Mouse (Mus musculus) embryonic facial prominence, embryonic 13.5 days (tissue): Measurements from ENCODE around the gene Acaa1a. TPM values are rescaled to one million over a fixed set of nuclear protein-coding genes. Genes with fewer than 3 reads are reported as not detected.
"Not testable (repeated sequence)": the region's sequence is repeated elsewhere in the genome, so short reads cannot be mapped to it uniquely, and the experiment has no call there.

Experiments
- ATAC-seq: fragments of 200-750 bp; cut with Nextera tagmentation; 2 replicates; pipeline ENCODE4 v1.8.0; 2017; ENCODE audit warnings: low read depth; ENCODE audit not compliant: insufficient number of reproducible peaks, insufficient read depth, low FRiP score, low TSS enrichment
- H3K27ac ChIP-seq: fragments of 300-500 bp; sonication (generic); 2 replicates; pipeline ENCODE4 v1.5.1; 2015; ENCODE audit warnings: moderate library complexity, mild to moderate bottlenecking, inconsistent platforms
- H3K27me3 ChIP-seq: fragments of 300-500 bp; sonication (generic); 2 replicates; pipeline ENCODE4 v1.6.1; 2015; ENCODE audit warnings: mild to moderate bottlenecking, inconsistent platforms
- H3K36me3 ChIP-seq: fragments of 300-500 bp; sonication (generic); 2 replicates; pipeline ENCODE4 v1.6.1; 2015; ENCODE audit warnings: mild to moderate bottlenecking, inconsistent platforms
- H3K4me1 ChIP-seq: fragments of 300-500 bp; sonication (generic); 2 replicates; pipeline ENCODE4 v1.6.1; 2015; ENCODE audit warnings: inconsistent platforms
- H3K4me2 ChIP-seq: fragments of 300-500 bp; sonication (generic); 2 replicates; pipeline ENCODE4 v1.6.1; 2015; ENCODE audit warnings: moderate library complexity, mild to moderate bottlenecking, inconsistent platforms
- H3K4me3 ChIP-seq: fragments of 300-500 bp; sonication (generic); 2 replicates; pipeline ENCODE4 v1.5.1; 2015; ENCODE audit warnings: mild to moderate bottlenecking, inconsistent platforms
- H3K9ac ChIP-seq: fragments of 300-500 bp; sonication (generic); 2 replicates; pipeline ENCODE4 v1.6.1; 2015; ENCODE audit warnings: mild to moderate bottlenecking, inconsistent platforms
- H3K9me3 ChIP-seq: fragments of 300-500 bp; sonication (generic); 2 replicates; pipeline ENCODE4 v1.6.1; 2016; ENCODE audit warnings: inconsistent platforms
- WGBS: fragments of 180-500 bp; shearing (Covaris S2); methylation state at CpG from one replicate; pipeline ENCODE4 v1.1.7; 2015; ENCODE audit warnings: mixed read lengths; 5-methylcytosine and 5-hydroxymethylcytosine counted together
- polyA plus RNA-seq: library from polyadenylated mRNA; unstranded; fragments of >200 nt; fragmentation: Nextera tagmentation; extraction: Ambion mirVana; gene quantifications from 2 replicates; pipeline ENCODE4 v1.2.1, GENCODE M21; 2015

Gene Acaa1a
- polyA plus RNA-seq, 1 experiment from 2014 or later: 96.7 TPM

DNA sequence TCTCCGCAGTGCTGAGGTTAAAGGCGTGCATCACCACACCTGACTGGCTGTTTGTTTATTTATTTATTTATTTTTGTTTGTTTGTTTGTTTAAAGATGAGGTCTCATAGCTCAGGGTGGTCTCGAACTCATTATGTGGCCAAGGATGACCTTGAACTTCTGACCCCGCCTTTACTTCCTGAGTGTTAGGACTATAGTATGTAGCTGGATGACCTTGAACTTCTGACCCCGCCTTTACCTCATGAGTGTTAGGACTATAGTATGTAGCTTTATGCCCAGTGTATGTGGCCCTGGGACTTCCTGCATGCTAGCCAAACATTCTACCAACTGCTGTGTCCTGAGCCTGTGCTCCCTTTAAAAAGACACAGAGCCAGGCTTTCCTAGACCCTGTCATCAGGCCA is 21.9 kb downstream of the Acaa1a start:
- WGBS: 94% methylated on average over 5 of the region's 5 CpGs
- no peak for ATAC-seq
- no peak overlapping the region for H3K27ac ChIP-seq

DNA sequence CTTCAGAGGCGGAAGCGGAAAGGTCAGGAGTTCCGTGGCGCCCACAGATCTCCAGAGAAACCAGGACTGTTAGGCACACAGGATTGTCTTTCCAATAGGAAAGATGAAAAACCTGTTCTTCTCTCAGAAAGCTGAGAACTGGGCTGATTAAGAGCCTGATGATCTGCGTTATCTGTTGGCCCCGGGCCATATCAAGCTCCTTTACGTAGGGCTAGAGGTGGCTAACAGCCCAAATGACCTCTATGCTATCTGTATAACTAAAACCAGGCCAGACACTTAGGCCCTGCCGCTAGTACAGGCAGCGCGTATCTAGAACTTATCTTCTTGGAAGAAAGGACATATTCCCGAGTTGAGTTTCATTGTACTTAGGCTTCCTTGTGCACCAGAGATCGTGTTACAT is 23.8 kb downstream of the Acaa1a start:
- H3K27ac ChIP-seq: no peak overlapping the region; the same call in 1 of the 2 replicates
- H3K27me3 ChIP-seq: peaks cover under 1% of the 10 kb centered on the region; the same call in 1 of the 2 replicates
- H3K4me3 ChIP-seq: no peak overlapping the region
- no peak overlapping the region for H3K9ac ChIP-seq
- H3K4me2 ChIP-seq: no peak overlapping the region
- H3K9me3 ChIP-seq: no peaks in the 10 kb centered on the region
- WGBS: 65% methylated on average over 12 of the region's 12 CpGs
- ATAC-seq: no peak
- peaks cover 8% of the 10 kb centered on the region for H3K4me1 ChIP-seq
- peaks cover 7% of the 10 kb centered on the region; the same call in 1 of the 2 replicates for H3K36me3 ChIP-seq

More for the DNA sequence above, 21.9 kb downstream of the Acaa1a start:
- no peaks in the 10 kb centered on the region for H3K9me3 ChIP-seq
- no peak overlapping the region for H3K4me3 ChIP-seq
- H3K4me1 ChIP-seq: peaks cover 14% of the 10 kb centered on the region
- H3K36me3 ChIP-seq: no peaks in the 10 kb centered on the region
- peaks cover 3% of the 10 kb centered on the region; the same call in 1 of the 2 replicates for H3K27me3 ChIP-seq
- H3K4me2 ChIP-seq: no peak overlapping the region
- no peak overlapping the region for H3K9ac ChIP-seq

DNA sequence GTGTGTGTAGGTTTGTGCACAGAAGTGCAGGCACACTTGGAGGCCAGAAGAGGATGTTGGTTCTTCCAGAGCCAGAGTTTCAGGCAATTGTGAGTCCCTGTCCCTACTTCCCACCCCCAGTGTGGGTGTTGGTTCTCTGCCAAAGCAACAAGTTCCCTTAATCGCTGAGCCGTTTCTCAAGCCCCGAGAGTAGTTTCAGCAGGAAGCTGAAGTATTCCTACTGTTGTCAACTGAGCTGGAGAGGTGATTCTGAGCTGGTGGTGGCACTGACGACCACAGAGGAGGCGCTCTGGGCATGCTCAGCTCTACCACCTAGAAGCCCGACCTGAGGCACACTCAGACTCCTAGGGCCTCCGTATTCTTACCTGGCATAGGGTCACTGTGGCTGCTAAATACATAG is 25.8 kb downstream of the Acaa1a start, which contains the start of gene Slc22a14:
TSS of gene Slc22a14 (minus strand) at position 270 of the 400 bp plus-strand sequence.
- 68% methylated on average over 7 of the region's 7 CpGs for WGBS
- Histone ChIP-seq H3K9ac (no peak within 1 kb of the TSS), H3K4me2 (no peak within 1 kb of the TSS), H3K4me3 (no peak within 1 kb of the TSS), H3K4me1 (peaks cover 7% of the 10 kb centered on the region), H3K9me3 (no peaks in the 10 kb centered on the region), H3K27ac (no peak within 1 kb of the TSS), H3K27me3 (no peaks in the 10 kb centered on the region), H3K36me3 (peaks cover 17% of the 10 kb centered on the region)
- no peak for ATAC-seq

DNA sequence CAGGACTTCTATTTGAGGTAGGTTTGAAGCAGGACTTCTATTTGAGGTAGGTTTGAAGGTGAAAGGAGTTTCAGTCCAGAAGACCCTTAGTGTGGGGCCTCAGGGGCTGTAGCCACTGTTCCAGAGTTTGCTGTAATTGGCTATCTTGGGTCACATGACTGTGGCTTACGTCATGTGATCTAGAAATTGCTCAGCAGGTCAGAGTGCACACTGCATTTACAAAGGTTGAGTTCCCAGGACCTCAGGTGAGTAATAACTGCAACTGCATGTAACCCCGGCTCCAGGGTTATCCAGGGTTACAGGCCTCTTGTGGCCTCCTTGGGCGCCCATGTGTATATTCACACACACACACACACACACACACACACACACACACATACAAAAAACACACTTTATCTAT is 28.9 kb downstream of the Acaa1a start:
- Histone ChIP-seq H3K4me1 (peaks cover under 1% of the 10 kb centered on the region; the same call in 1 of the 2 replicates), H3K27ac (no peak overlapping the region), H3K9me3 (no peaks in the 10 kb centered on the region), H3K4me2 (no peak overlapping the region), H3K36me3 (peaks cover 17% of the 10 kb centered on the region), H3K4me3 (no peak overlapping the region), H3K27me3 (no peaks in the 10 kb centered on the region), H3K9ac (no peak overlapping the region)
- WGBS: 85% methylated on average over 3 of the region's 3 CpGs
- no peak for ATAC-seq

DNA sequence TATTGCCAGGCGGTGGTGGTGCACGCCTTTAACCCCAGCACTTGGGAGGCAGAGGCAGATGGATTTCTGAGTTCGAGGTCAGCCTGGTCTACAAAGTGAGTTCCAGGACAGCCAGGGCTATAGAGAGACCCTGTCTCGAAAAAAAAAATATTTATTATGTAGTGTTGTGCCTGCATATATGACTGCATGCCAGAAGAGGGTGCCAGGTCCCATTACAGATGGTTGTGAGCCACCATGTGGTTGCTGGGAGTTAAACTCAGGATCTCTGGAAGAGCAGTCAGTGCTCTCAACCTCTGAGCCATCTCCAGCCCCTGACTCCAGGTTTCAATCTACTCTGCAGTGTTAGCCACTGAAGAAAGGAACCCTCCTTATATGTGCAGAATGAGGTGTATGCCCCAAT is 31.3 kb downstream of the Acaa1a start:
- H3K36me3 ChIP-seq: peaks cover 17% of the 10 kb centered on the region
- not testable (repeated sequence) for H3K4me3 ChIP-seq, ATAC-seq, H3K4me2 ChIP-seq, H3K9ac ChIP-seq, H3K27me3 ChIP-seq, H3K27ac ChIP-seq, H3K9me3 ChIP-seq, H3K4me1 ChIP-seq
- WGBS: 59% methylated on average over 4 of the region's 4 CpGs

DNA sequence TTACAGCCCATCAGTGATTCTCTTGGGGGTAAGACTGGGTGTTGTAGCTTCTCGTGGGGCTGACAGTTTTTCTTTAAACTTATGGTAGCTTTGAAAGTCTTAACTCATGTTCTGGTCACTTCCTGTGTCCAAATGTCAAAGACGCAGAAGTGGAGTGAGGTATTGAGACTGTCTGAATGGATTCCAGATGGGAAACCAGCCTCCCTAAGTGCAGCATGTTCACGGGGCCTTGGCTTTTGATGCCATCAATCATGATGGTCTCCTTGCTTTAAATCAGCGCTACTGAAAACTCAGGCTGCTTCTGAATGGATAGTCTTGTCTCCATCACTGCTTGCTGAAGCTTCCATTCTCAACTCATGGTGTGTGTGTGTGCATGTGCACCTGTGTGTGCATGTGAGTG is 31.8 kb downstream of the Acaa1a start:
- 45% methylated on average over 4 of the region's 4 CpGs for WGBS
- Histone ChIP-seq H3K4me1 (no peaks in the 10 kb centered on the region), H3K27me3 (no peaks in the 10 kb centered on the region), H3K27ac (no peak overlapping the region), H3K36me3 (peaks cover 17% of the 10 kb centered on the region), H3K9ac (no peak overlapping the region), H3K4me2 (no peak overlapping the region), H3K4me3 (no peak overlapping the region), H3K9me3 (no peaks in the 10 kb centered on the region)
- no peak for ATAC-seq

DNA sequence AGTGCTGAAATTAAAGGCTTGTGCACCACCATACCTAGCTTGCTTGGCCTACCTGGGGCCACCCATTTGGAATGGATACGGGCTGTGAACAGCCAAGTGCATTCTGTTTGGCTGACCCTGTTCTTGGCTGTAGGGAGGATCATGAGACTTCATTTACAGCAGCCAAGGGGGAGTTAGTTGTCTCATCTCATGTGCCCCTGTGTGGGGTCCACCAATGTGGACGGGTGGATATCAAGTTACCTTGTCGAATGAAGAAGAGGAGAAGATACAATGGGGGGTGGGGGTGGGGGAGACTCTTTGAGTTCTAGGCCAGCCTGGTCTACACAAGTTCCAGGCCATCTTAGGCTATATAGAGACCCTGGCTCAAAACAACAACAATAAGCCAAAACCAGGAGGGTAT is 35.5 kb downstream of the Acaa1a start:
- no peak for ATAC-seq
- Histone ChIP-seq H3K27ac (no peak overlapping the region), H3K9ac (no peak overlapping the region), H3K4me2 (no peak overlapping the region), H3K36me3 (no peaks in the 10 kb centered on the region), H3K4me3 (no peak overlapping the region), H3K4me1 (no peaks in the 10 kb centered on the region), H3K27me3 (no peaks in the 10 kb centered on the region), H3K9me3 (no peaks in the 10 kb centered on the region)
- WGBS: 58% methylated on average over 3 of the region's 3 CpGs

DNA sequence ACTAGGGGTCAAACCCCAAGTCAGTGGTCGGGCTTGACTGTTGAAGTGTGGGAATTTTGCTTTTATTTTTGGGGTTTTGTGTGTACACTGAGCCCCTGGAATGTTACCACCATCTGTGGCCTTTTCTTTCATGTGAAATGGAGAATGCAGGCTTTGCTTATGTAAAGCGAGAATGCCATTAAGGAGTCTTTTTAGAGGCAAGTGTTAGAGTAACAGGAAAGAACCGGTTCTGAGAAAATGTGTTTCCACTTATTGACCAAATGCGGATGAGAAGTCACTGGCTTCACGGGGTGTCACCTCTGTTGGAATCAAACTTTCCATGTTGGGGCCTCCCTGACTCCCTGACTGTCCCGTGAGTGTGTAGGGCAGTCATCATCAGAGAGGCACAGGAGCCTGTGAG is 36.1 kb downstream of the Acaa1a start:
- H3K9me3 ChIP-seq: no peaks in the 10 kb centered on the region
- H3K27me3 ChIP-seq: no peaks in the 10 kb centered on the region
- WGBS: 38% methylated on average over 6 of the region's 6 CpGs
- no peak for ATAC-seq
- H3K4me3 ChIP-seq: no peak overlapping the region
- H3K4me2 ChIP-seq: no peak overlapping the region
- 0 out of 2 replicates have a peak, but pooled peaks cover 2% of the 10 kb centered on the region for H3K36me3 ChIP-seq
- H3K9ac ChIP-seq: no peak overlapping the region
- H3K27ac ChIP-seq: no peak overlapping the region
- no peaks in the 10 kb centered on the region for H3K4me1 ChIP-seq

DNA sequence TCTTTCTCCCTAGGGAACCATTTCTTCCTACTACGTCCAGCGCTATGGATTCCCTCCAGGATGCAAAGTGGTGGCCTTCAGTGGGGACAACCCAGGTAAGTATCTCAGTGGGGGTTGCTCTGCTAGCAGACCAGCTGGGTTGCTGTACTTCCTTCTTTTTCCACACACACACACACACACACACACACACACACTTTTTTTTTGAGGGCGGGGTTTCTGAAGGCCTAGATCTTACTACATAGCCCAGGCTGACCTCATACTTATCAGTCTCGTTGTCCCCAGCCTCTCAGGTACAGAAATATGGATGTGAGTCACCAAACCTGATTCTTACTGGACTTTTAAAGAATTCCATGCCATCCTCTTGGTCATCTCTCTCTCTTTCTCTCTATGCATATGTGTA is 38.8 kb downstream of the Acaa1a start:
- Histone ChIP-seq H3K27me3 (no peaks in the 10 kb centered on the region), H3K4me1 (no peaks in the 10 kb centered on the region), H3K27ac (no peak overlapping the region), H3K4me3 (no peak overlapping the region), H3K4me2 (no peak overlapping the region), H3K9ac (no peak overlapping the region), H3K9me3 (no peaks in the 10 kb centered on the region), H3K36me3 (0 out of 2 replicates have a peak, but pooled peaks cover 7% of the 10 kb centered on the region)
- WGBS: 86% methylated on average over 4 of the region's 4 CpGs
- no peak for ATAC-seq

DNA sequence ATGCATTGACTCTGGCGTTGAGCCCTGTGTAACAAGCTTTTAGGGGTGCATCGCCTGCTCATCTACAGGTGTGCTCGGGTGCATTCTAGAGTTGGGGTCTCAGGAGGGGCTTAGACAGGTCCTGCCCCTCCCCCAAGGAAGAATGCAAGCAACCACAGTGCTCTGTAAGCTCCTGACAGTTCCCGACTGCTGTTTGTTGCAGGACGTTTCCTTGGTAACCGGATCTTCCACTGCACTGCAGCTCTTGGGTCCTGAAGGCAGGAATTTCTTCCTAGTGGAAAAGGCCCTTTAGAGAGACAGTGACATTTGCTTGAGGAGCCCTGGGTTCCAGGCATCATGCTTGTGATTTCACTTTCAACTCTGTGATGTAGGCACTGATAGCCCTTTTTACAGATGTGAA is 43.1 kb downstream of the Acaa1a start:
- no peak for ATAC-seq
- Histone ChIP-seq H3K4me1 (no peaks in the 10 kb centered on the region), H3K9ac (no peak overlapping the region), H3K27me3 (no peaks in the 10 kb centered on the region), H3K4me2 (no peak overlapping the region), H3K9me3 (no peaks in the 10 kb centered on the region), H3K36me3 (peaks cover 15% of the 10 kb centered on the region; the same call in 1 of the 2 replicates), H3K4me3 (no peak overlapping the region), H3K27ac (no peak overlapping the region)
- WGBS: 55% methylated on average over 6 of the region's 6 CpGs

DNA sequence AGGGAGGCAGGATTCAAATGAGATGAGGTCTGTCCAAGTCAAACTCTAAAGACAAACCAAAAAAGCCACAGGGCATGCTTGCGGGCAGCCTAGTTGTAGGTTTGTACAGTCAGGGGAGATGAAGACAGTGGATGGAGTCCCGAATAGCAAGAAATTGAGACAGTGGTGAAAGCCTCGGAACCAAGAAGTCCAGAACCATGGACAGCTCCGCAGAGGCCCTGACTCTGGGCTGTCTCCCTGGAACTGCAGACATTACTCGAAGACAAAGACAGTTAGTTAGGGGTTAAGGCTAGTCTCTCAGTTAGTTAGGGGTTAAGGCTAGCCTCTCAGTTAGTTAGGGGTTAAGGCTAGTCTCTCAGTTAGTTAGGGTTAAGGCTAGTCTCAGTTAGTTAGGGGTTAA is 49.5 kb downstream of the Acaa1a start:
- no peak overlapping the region for H3K27ac ChIP-seq
- H3K27me3 ChIP-seq: no peaks in the 10 kb centered on the region
- no peaks in the 10 kb centered on the region for H3K9me3 ChIP-seq
- H3K36me3 ChIP-seq: peaks cover 14% of the 10 kb centered on the region
- no peak for ATAC-seq
- 51% methylated on average over 5 of the region's 5 CpGs for WGBS
- H3K4me3 ChIP-seq: no peak overlapping the region
- no peak overlapping the region for H3K9ac ChIP-seq
- no peak overlapping the region for H3K4me2 ChIP-seq
- no peaks in the 10 kb centered on the region for H3K4me1 ChIP-seq

DNA sequence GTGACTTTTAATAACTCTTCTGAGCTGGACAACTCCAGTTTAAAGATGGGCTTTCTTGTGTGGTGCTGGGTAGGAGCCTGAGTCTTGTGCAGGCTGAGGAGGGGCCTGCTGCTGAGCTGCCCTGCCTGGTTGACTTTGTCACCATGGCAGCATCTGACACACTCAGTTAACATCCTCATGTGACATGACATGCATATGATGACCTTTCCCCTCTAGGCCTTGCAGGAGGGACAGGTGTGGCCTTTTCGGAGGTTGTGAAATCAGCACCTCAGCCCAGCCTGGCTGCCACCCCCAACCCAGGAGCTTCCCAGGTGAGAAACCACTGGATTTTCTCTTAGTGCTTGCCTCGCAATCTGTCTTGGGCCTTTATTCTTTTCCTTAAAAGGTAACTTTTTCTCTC is 50.7 kb downstream of the Acaa1a start:
- Histone ChIP-seq H3K4me2 (no peak overlapping the region), H3K4me1 (no peaks in the 10 kb centered on the region), H3K4me3 (no peak overlapping the region), H3K27me3 (no peaks in the 10 kb centered on the region), H3K9ac (no peak overlapping the region), H3K27ac (no peak overlapping the region), H3K9me3 (no peaks in the 10 kb centered on the region), H3K36me3 (peaks cover 6% of the 10 kb centered on the region)
- no peak for ATAC-seq
- 88% methylated on average over 2 of the region's 2 CpGs for WGBS
